Mouse (Mus musculus): Measurements from ENCODE around the gene Slc15a1. TPM values are rescaled to one million over a fixed set of nuclear protein-coding genes. Genes with fewer than 3 reads are reported as not detected.

Slc15a1 gene
- polyA plus RNA-seq, 1 experiment from 2014 or later = not detected

GRCm38 (mm10) chr14:121440807-121441206, 64.2 kb downstream of the Slc15a1 start:
- H3K27me3 ChIP-seq = no peaks in the 10 kb centered on the region
- no peak overlapping the region for H3K27ac ChIP-seq
- H3K4me1 ChIP-seq (replicated peaks) = no peaks in the 10 kb centered on the region
- H3K4me2 ChIP-seq = no peak overlapping the region
- no peak overlapping the region for H3K4me3 ChIP-seq
- H3K9ac ChIP-seq = no peak overlapping the region
- no peak for ATAC-seq (ENCODE audit: low FRiP score)
- H3K9me3 ChIP-seq = no peaks in the 10 kb centered on the region
- WGBS = 88% methylated on average over 6 of the region's 6 CpGs
- no peaks in the 10 kb centered on the region for H3K36me3 ChIP-seq

- no peak for ATAC-seq (ENCODE audit: low FRiP score)
Observed at GRCm38 (mm10) chr14:121437026-121437425, 68.0 kb downstream of the Slc15a1 start.

GRCm38 (mm10) chr14:121436455-121436854, 68.6 kb downstream of the Slc15a1 start:
- Histone ChIP-seq H3K4me3 (no peak overlapping the region), H3K4me2 (no peak overlapping the region), H3K27ac (no peak overlapping the region), H3K9ac (no peak overlapping the region), H3K9me3 (no peaks in the 10 kb centered on the region), H3K36me3 (no peaks in the 10 kb centered on the region), H3K4me1 (replicated peaks) (no peaks in the 10 kb centered on the region), H3K27me3 (no peaks in the 10 kb centered on the region)
- 89% methylated on average over 3 of the region's 3 CpGs for WGBS
- ATAC-seq (ENCODE audit: low FRiP score) = no peak

More at GRCm38 (mm10) chr14:121437026-121437425, 68.0 kb downstream of the Slc15a1 start:
- H3K9ac ChIP-seq = no peak overlapping the region
- no peak overlapping the region for H3K4me2 ChIP-seq
- no peaks in the 10 kb centered on the region for H3K9me3 ChIP-seq
- 88% methylated on average over 6 of the region's 6 CpGs for WGBS
- H3K27me3 ChIP-seq = no peaks in the 10 kb centered on the region
- no peaks in the 10 kb centered on the region for H3K4me1 ChIP-seq (replicated peaks)
- H3K4me3 ChIP-seq = no peak overlapping the region
- H3K36me3 ChIP-seq = no peaks in the 10 kb centered on the region
- H3K27ac ChIP-seq = no peak overlapping the region

- no peak overlapping the region for H3K9ac ChIP-seq
- 52% methylated on average over 6 of the region's 6 CpGs for WGBS
- H3K4me3 ChIP-seq = no peak overlapping the region
- no peak for ATAC-seq (ENCODE audit: low FRiP score)
- H3K4me2 ChIP-seq = no peak overlapping the region
- no peaks in the 10 kb centered on the region for H3K4me1 ChIP-seq (replicated peaks)
- H3K36me3 ChIP-seq = no peaks in the 10 kb centered on the region
- H3K9me3 ChIP-seq = no peaks in the 10 kb centered on the region
- H3K27ac ChIP-seq = no peak overlapping the region
- H3K27me3 ChIP-seq = no peaks in the 10 kb centered on the region
Observed at GRCm38 (mm10) chr14:121435794-121436193, 69.3 kb downstream of the Slc15a1 start.

GRCm38 (mm10) chr14:121431261-121431660, 73.8 kb downstream of the Slc15a1 start:
- no peak for ATAC-seq (ENCODE audit: low FRiP score)
- Histone ChIP-seq H3K9me3 (no peaks in the 10 kb centered on the region), H3K36me3 (no peaks in the 10 kb centered on the region), H3K4me1 (replicated peaks) (no peaks in the 10 kb centered on the region), H3K27ac (no peak overlapping the region), H3K27me3 (no peaks in the 10 kb centered on the region), H3K4me2 (no peak overlapping the region), H3K9ac (no peak overlapping the region), H3K4me3 (no peak overlapping the region)
- WGBS = 83% methylated on average over 7 of the region's 7 CpGs

- H3K36me3 ChIP-seq = no peaks in the 10 kb centered on the region
- H3K4me2 ChIP-seq = no peak overlapping the region
- H3K9me3 ChIP-seq = no peaks in the 10 kb centered on the region
- 87% methylated on average over 17 of the region's 17 CpGs for WGBS
- no peak overlapping the region for H3K4me3 ChIP-seq
- H3K4me1 ChIP-seq (replicated peaks) = no peaks in the 10 kb centered on the region
- H3K9ac ChIP-seq = no peak overlapping the region
- ATAC-seq (ENCODE audit: low FRiP score) = no peak
- no peaks in the 10 kb centered on the region for H3K27me3 ChIP-seq
- no peak overlapping the region for H3K27ac ChIP-seq
Observed at GRCm38 (mm10) chr14:121429854-121430535, 75.1 kb downstream of the Slc15a1 start.

GRCm38 (mm10) chr14:121428148-121428547, 76.9 kb downstream of the Slc15a1 start:
- no peak overlapping the region for H3K27ac ChIP-seq
- no peaks in the 10 kb centered on the region for H3K9me3 ChIP-seq
- H3K4me2 ChIP-seq = no peak overlapping the region
- no peaks in the 10 kb centered on the region for H3K27me3 ChIP-seq
- no peaks in the 10 kb centered on the region for H3K4me1 ChIP-seq (replicated peaks)
- H3K36me3 ChIP-seq = no peaks in the 10 kb centered on the region
- no peak overlapping the region for H3K4me3 ChIP-seq
- 88% methylated on average over 4 of the region's 4 CpGs for WGBS
- ATAC-seq (ENCODE audit: low FRiP score) = no peak
- no peak overlapping the region for H3K9ac ChIP-seq

GRCm38 (mm10) chr14:121426743-121427142, 78.3 kb downstream of the Slc15a1 start:
- no peak overlapping the region for H3K27ac ChIP-seq
- H3K9ac ChIP-seq = no peak overlapping the region
- H3K4me3 ChIP-seq = no peak overlapping the region
- H3K27me3 ChIP-seq = no peaks in the 10 kb centered on the region
- no peak for ATAC-seq (ENCODE audit: low FRiP score)
- H3K4me1 ChIP-seq (replicated peaks) = no peaks in the 10 kb centered on the region
- H3K4me2 ChIP-seq = no peak overlapping the region
- no peaks in the 10 kb centered on the region for H3K9me3 ChIP-seq
- no peaks in the 10 kb centered on the region for H3K36me3 ChIP-seq

- Histone ChIP-seq H3K9me3 (no peaks in the 10 kb centered on the region), H3K27ac (no peak overlapping the region), H3K9ac (no peak overlapping the region), H3K36me3 (no peaks in the 10 kb centered on the region), H3K4me3 (no peak overlapping the region), H3K27me3 (no peaks in the 10 kb centered on the region), H3K4me1 (replicated peaks) (no peaks in the 10 kb centered on the region), H3K4me2 (no peak overlapping the region)
- WGBS = 85% methylated on average over 7 of the region's 7 CpGs
- no peak for ATAC-seq (ENCODE audit: low FRiP score)
Observed at GRCm38 (mm10) chr14:121425004-121425793, 79.9 kb downstream of the Slc15a1 start.

- Histone ChIP-seq H3K9ac (no peak overlapping the region), H3K27me3 (no peaks in the 10 kb centered on the region), H3K4me1 (replicated peaks) (no peaks in the 10 kb centered on the region), H3K4me3 (no peak overlapping the region), H3K27ac (no peak overlapping the region), H3K4me2 (no peak overlapping the region), H3K9me3 (no peaks in the 10 kb centered on the region), H3K36me3 (no peaks in the 10 kb centered on the region)
- WGBS = 66% methylated on average over 7 of the region's 7 CpGs
- no peak for ATAC-seq (ENCODE audit: low FRiP score)
Observed at GRCm38 (mm10) chr14:121423341-121423751, 81.7 kb downstream of the Slc15a1 start.

- Histone ChIP-seq H3K27ac (no peak overlapping the region), H3K9ac (no peak overlapping the region), H3K36me3 (no peaks in the 10 kb centered on the region), H3K4me2 (no peak overlapping the region), H3K4me1 (replicated peaks) (no peaks in the 10 kb centered on the region), H3K27me3 (no peaks in the 10 kb centered on the region), H3K9me3 (no peaks in the 10 kb centered on the region), H3K4me3 (no peak overlapping the region)
- WGBS = 81% methylated on average over 4 of the region's 4 CpGs
- ATAC-seq (ENCODE audit: low FRiP score) = no peak
Observed at GRCm38 (mm10) chr14:121422664-121423340, 82.2 kb downstream of the Slc15a1 start.

- Histone ChIP-seq H3K4me3 (no peak overlapping the region), H3K36me3 (no peaks in the 10 kb centered on the region), H3K4me2 (no peak overlapping the region), H3K9me3 (no peaks in the 10 kb centered on the region), H3K27ac (no peak overlapping the region), H3K9ac (no peak overlapping the region), H3K27me3 (no peaks in the 10 kb centered on the region), H3K4me1 (replicated peaks) (no peaks in the 10 kb centered on the region)
- 94% methylated on average over 4 of the region's 4 CpGs for WGBS
- no peak for ATAC-seq (ENCODE audit: low FRiP score)
Observed at GRCm38 (mm10) chr14:121422000-121422399, 83.1 kb downstream of the Slc15a1 start.
